Comparison of ENCODE assay signal across 21 mouse cellular contexts in the genomic region with DNA sequence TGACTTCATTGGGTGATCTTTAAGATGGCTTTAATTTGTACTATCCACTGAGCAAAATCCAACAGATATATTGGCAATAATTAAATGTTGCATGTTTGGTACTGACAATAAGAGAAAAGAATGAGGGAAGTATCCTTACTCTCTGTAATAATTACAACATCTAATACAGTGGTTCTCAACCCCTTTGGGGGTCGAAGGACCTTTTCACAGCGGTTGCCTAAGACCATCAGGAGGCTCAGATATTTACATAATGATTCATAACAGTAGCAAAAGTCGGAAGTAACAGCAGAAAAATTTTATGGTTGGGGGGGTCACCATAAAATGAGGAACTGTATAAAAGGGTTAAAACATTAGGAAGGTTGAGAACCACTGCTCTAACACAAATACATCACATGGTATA.
"Had no signal": no experiment of that assay in that cellular context is flagged by ENCODE, and none has a peak within 500 bp of the region (broad histone marks: within the 10 kb centered on the region; RNA-seq: fewer than 3 reads in every experiment).

No protein-coding gene starts in this region.

- H3K4me1 ChIP-seq: lung, embryonic 15.5 days; midbrain, embryonic 10.5 days; midbrain, embryonic 12.5 days had no signal

- H3K36me3 ChIP-seq: lung, embryonic 15.5 days; midbrain, embryonic 10.5 days; midbrain, embryonic 12.5 days; neural tube, embryonic 13.5 days; neural tube, embryonic 15.5 days had no signal

- H3K4me3 ChIP-seq: lung, embryonic 15.5 days; midbrain, embryonic 10.5 days; midbrain, embryonic 12.5 days; myocyte; neural tube, embryonic 13.5 days; neural tube, embryonic 15.5 days had no signal

- H3K9me3 ChIP-seq: lung, embryonic 15.5 days; midbrain, embryonic 10.5 days; midbrain, embryonic 12.5 days; neural tube, embryonic 13.5 days; neural tube, embryonic 15.5 days had no signal

- H3K27ac ChIP-seq: lung, embryonic 15.5 days; macrophage; midbrain, embryonic 10.5 days; midbrain, embryonic 12.5 days; neural tube, embryonic 13.5 days; neural tube, embryonic 15.5 days had no signal

- H3K4me2 ChIP-seq: lung, embryonic 15.5 days; midbrain, embryonic 12.5 days; neural tube, embryonic 13.5 days; neural tube, embryonic 15.5 days had no signal

- H3K27me3 ChIP-seq: lung, embryonic 15.5 days; midbrain, embryonic 12.5 days; neural tube, embryonic 13.5 days; neural tube, embryonic 15.5 days had no signal

- DNase-seq: liver, postnatal 0 days; lung, adult 2 months; lung, postnatal 14 days; lung, postnatal 36 days; midbrain, embryonic 14.5 days; retina, postnatal 1 day; right cerebral cortex, adult 18-20 months; right cerebral cortex, postnatal 25 days; right cerebral cortex, postnatal 4 days; thymus, adult 18-20 months; thymus, postnatal 14 days; thymus, postnatal 36 days had no signal

- H3K9ac ChIP-seq: liver, postnatal 0 days; lung, embryonic 15.5 days; midbrain, embryonic 12.5 days; neural tube, embryonic 13.5 days; neural tube, embryonic 15.5 days had no signal

- ATAC-seq: liver, postnatal 0 days; lung, postnatal 0 days; midbrain, embryonic 16.5 days had no signal
